Mouse (Mus musculus) liver, postnatal 0 days (tissue): ENCODE measurements around the gene Gnmt.

Experiments used
- CTCF ChIP-seq: sonication (generic); IDR thresholded peaks from 2 replicates; pipeline ENCODE4 v1.5.1; 2016; ENCODE audit warnings: antibody characterized with exemption, low read depth
- EP300 ChIP-seq: IDR thresholded peaks from 2 replicates; pipeline ENCODE4 v1.6.1; 2016; ENCODE audit warnings: antibody characterized with exemption, low read depth, mild to moderate bottlenecking

GRCm38 (mm10) chr17:46698515-46698914 lies 30.5 kb downstream of the Gnmt start:
- no peak for TF ChIP-seq CTCF
- no peak for TF ChIP-seq EP300
